Mouse (Mus musculus): Measurements from ENCODE around the gene Cep164. TPM values are rescaled to one million over a fixed set of nuclear protein-coding genes. Genes with fewer than 3 reads are reported as not detected.

Gene Cep164
- polyA plus RNA-seq, 1 experiment from 2014 or later: 13.0 TPM

DNA sequence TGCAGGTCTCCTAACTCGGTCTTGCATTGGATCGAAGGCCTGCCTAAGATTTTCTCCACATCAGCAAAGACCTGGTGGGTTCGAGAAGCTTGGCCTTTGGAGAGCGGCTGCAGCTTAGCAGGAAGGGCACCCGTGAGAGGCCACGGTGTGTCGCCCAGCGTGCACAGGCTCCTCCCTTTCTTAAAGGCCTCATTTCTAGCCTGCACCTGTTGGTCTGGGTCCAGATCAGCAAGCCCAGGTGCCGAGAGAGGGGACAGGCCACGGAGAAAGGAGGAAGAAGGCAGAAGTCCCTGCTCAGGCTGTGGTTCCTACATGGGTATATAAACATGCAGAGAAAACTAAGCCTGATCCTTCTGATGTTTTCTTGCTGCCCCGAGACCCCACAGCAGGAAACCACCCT lies 21.2 kb downstream of the Cep164 start:
- ATAC-seq (ENCODE audit: extremely low read depth, insufficient number of reproducible peaks, low FRiP score, low TSS enrichment): no peak
- peaks cover 6% of the 10 kb centered on the region; the same call in 1 of the 2 replicates for H3K4me1 ChIP-seq
- peaks cover 56% of the 10 kb centered on the region for H3K36me3 ChIP-seq
- no peak overlapping the region for H3K4me2 ChIP-seq
- H3K27me3 ChIP-seq (replicated peaks): no peaks in the 10 kb centered on the region
- H3K9me3 ChIP-seq: no peaks in the 10 kb centered on the region
- H3K27ac ChIP-seq (replicated peaks): no peak overlapping the region
- no peak overlapping the region for H3K4me3 ChIP-seq
- 82% methylated on average over 11 of the region's 11 CpGs for WGBS
- no peak overlapping the region for H3K9ac ChIP-seq

GRCm38 (mm10) chr9:45806847-45807246 lies 21.6 kb downstream of the Cep164 start:
- H3K27ac ChIP-seq (replicated peaks): no peak overlapping the region
- no peak overlapping the region for H3K9ac ChIP-seq
- H3K4me3 ChIP-seq: no peak overlapping the region
- no peak overlapping the region for H3K4me2 ChIP-seq
- no peak for ATAC-seq (ENCODE audit: extremely low read depth, insufficient number of reproducible peaks, low FRiP score, low TSS enrichment)
- no peaks in the 10 kb centered on the region for H3K9me3 ChIP-seq
- 88% methylated on average over 11 of the region's 11 CpGs for WGBS
- peaks cover 61% of the 10 kb centered on the region for H3K36me3 ChIP-seq
- peaks cover 6% of the 10 kb centered on the region; the same call in 1 of the 2 replicates for H3K4me1 ChIP-seq
- no peaks in the 10 kb centered on the region for H3K27me3 ChIP-seq (replicated peaks)

DNA sequence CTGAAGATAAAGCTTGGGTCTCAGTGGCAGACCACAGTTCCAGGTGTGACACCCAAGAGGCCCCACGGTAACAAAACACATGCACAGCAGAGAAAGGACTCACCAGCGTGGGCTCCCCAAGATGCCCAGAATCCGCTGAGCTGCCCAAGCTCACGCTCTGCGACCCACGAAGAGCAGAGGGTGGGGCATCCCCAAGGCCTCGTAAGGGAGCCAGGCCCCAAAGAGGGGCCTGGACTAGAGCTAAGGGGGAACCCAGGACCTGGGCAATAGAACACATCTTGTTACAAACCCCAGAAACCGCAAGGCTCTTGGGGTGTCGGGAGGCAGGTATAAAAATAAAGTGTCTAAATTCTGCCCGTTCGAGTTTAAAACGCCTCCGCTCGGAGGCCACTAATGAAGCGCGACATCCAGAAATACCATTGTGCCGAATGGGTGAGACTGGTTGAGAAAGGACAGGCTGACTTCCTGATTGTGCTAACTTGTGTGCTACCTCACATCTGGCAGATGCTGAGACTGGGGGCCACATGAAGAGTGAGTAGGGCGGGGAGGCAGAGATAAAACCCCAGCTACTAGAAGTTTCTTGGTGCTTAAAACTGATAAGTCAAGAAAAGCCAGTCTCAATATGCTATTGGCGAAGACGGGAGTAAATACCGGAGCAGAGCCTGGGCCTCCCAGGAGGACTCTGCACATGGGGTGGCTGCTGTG lies 25.3 kb downstream of the Cep164 start:
- ATAC-seq (ENCODE audit: extremely low read depth, insufficient number of reproducible peaks, low FRiP score, low TSS enrichment): no peak
- 84% methylated on average over 21 of the region's 21 CpGs for WGBS
- Histone ChIP-seq H3K4me1 (peaks cover 13% of the 10 kb centered on the region), H3K27me3 (replicated peaks) (no peaks in the 10 kb centered on the region), H3K9me3 (no peaks in the 10 kb centered on the region), H3K9ac (no peak overlapping the region), H3K36me3 (peaks cover 70% of the 10 kb centered on the region), H3K4me3 (no peak overlapping the region), H3K4me2 (no peak overlapping the region), H3K27ac (replicated peaks) (no peak overlapping the region)

GRCm38 (mm10) chr9:45799402-45799801 lies 29.1 kb downstream of the Cep164 start:
- Histone ChIP-seq H3K4me3 (no peak overlapping the region), H3K9me3 (no peaks in the 10 kb centered on the region), H3K4me2 (peak overlapping the region; percentile 60; the same call in 1 of the 2 replicates), H3K9ac (peak overlapping the region; percentile 68), H3K4me1 (peaks cover 17% of the 10 kb centered on the region), H3K36me3 (peaks cover 38% of the 10 kb centered on the region), H3K27ac (replicated peaks) (no peak overlapping the region), H3K27me3 (replicated peaks) (no peaks in the 10 kb centered on the region)
- WGBS: 71% methylated on average over 8 of the region's 8 CpGs
- ATAC-seq (ENCODE audit: extremely low read depth, insufficient number of reproducible peaks, low FRiP score, low TSS enrichment): no peak

DNA sequence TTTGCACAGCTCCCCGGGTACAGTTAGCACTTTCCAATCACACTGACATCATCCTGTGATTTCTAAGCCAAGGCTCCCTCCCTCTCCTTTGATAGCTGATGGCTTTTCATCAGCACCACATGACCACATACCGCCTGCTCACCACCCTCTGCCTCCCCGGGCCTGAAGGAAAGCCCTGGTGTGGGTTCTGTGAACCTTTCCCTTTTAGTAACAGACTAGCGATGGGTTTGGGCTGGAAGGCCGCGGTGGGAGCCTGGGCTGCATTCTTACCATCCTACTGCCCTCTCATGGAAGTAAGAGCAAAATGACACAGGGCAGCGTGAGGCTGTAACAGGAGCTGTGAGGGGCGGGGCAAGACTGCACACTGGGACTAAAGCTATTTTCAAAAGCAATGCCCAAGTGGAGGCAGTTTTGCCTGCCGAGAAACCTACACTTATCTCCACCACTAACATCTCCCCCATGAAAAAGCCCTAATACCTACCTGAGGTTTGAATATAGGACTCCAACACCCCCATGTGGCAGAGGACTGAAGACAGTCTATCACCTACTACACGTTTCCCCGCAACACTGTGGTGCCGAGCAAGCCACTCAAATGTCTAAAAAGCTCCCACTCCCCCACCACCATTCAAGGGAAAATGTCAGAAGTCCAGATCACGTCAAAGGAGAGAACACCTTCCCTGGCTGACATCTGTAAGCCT lies 29.9 kb downstream of the Cep164 start:
- no peaks in the 10 kb centered on the region for H3K9me3 ChIP-seq
- peak overlapping the region; percentile 68 for H3K9ac ChIP-seq
- peak overlapping the region; percentile 48; the same call in 1 of the 2 replicates for H3K27ac ChIP-seq (replicated peaks)
- peaks cover 17% of the 10 kb centered on the region for H3K4me1 ChIP-seq
- H3K4me2 ChIP-seq: peak overlapping the region; percentile 60
- ATAC-seq (ENCODE audit: extremely low read depth, insufficient number of reproducible peaks, low FRiP score, low TSS enrichment): peak; percentile 39; the same call in 1 of the 2 replicates
- H3K4me3 ChIP-seq: 0 out of 2 replicates have a peak overlapping the region, but pooled peaks have one; percentile 9
- peaks cover 38% of the 10 kb centered on the region for H3K36me3 ChIP-seq
- H3K27me3 ChIP-seq (replicated peaks): no peaks in the 10 kb centered on the region
- 13% methylated on average over 13 of the region's 13 CpGs for whole genome bisulfite sequencing

DNA sequence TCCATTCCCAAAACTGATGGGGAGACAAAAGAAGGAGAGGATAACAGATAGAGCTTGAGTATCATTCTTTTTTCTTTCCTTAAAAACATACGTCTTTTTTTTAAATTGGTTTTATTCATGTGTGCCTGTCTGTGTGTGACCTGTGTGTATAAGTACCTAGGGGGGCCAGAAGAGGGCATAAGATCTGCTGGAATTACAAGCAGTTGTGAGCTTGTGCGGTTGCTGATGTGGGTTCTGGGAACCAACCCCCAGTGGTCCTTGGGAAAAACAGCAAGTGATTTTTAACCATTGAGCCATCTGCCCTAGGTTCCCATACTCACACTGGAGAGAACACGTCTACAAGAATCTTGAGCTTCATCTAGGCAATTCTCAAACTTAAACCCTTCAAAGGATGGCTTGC lies 31.2 kb downstream of the Cep164 start:
- H3K4me3 ChIP-seq: no peak overlapping the region
- H3K9me3 ChIP-seq: no peaks in the 10 kb centered on the region
- H3K27ac ChIP-seq (replicated peaks): no peak overlapping the region
- 74% methylated on average over 3 of the region's 3 CpGs for WGBS
- ATAC-seq (ENCODE audit: extremely low read depth, insufficient number of reproducible peaks, low FRiP score, low TSS enrichment): no peak
- H3K9ac ChIP-seq: no peak overlapping the region
- H3K27me3 ChIP-seq (replicated peaks): no peaks in the 10 kb centered on the region
- peaks cover 46% of the 10 kb centered on the region for H3K36me3 ChIP-seq
- peaks cover 17% of the 10 kb centered on the region for H3K4me1 ChIP-seq
- no peak overlapping the region for H3K4me2 ChIP-seq

- Histone ChIP-seq H3K27me3 (replicated peaks) (no peaks in the 10 kb centered on the region), H3K9me3 (no peaks in the 10 kb centered on the region), H3K27ac (replicated peaks) (no peak overlapping the region), H3K4me3 (no peak overlapping the region), H3K4me2 (no peak overlapping the region), H3K4me1 (peaks cover 17% of the 10 kb centered on the region), H3K36me3 (peaks cover 46% of the 10 kb centered on the region), H3K9ac (no peak overlapping the region)
- WGBS: 79% methylated on average over 5 of the region's 5 CpGs
- no peak for ATAC-seq (ENCODE audit: extremely low read depth, insufficient number of reproducible peaks, low FRiP score, low TSS enrichment)
These were observed 32.8 kb downstream of the Cep164 start for GRCm38 (mm10) chr9:45795722-45796121.

DNA sequence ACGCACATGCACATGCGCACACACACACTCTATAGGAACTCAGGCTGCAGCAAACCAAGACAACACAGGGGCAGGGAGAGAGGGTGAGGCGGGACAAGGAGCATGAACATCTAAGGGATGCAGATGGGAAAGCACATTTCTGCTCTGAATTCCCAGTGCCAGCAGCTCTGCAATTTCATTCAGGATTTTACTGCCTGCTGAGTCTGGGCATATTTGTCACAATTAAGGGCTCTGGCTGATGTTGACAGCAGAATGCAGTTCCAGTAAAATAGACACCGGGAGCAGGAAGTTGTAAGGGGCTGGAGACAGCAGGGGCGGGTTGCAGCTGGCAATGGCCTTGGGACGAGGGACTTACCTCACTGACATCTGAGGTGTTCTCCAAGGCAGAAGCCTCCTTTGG lies 34.8 kb downstream of the Cep164 start:
- ATAC-seq (ENCODE audit: extremely low read depth, insufficient number of reproducible peaks, low FRiP score, low TSS enrichment): no peak
- H3K4me2 ChIP-seq: no peak overlapping the region
- H3K9me3 ChIP-seq: no peaks in the 10 kb centered on the region
- no peak overlapping the region for H3K4me3 ChIP-seq
- no peaks in the 10 kb centered on the region for H3K27me3 ChIP-seq (replicated peaks)
- peaks cover 9% of the 10 kb centered on the region for H3K4me1 ChIP-seq
- peaks cover 41% of the 10 kb centered on the region for H3K36me3 ChIP-seq
- no peak overlapping the region for H3K9ac ChIP-seq
- no peak overlapping the region for H3K27ac ChIP-seq (replicated peaks)
- WGBS: 83% methylated on average over 6 of the region's 6 CpGs

DNA sequence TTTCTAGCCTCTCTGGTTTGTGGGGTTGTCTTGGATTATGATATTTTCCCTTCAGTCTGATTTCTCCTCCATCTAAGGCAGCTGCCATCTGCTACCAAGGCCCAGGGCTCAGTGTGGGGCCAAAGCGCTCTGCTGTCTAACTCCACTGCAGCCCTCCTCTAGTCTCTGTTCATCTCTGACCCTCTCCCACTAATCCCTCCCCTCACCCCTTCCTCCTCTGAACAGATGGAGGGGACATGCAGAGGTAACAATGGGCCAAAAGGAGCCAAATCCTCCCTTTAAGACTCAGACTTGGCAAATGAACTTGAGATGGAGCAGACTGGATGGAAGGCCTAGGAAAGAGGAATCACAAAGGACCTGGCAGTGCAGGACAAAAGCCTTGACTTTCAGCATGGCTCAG lies 36.3 kb downstream of the Cep164 start:
- WGBS: 90% methylated on average over 1 of the region's 1 CpGs
- Histone ChIP-seq H3K9ac (no peak overlapping the region), H3K27ac (replicated peaks) (no peak overlapping the region), H3K4me2 (no peak overlapping the region), H3K36me3 (peaks cover 41% of the 10 kb centered on the region), H3K4me3 (no peak overlapping the region), H3K9me3 (no peaks in the 10 kb centered on the region), H3K27me3 (replicated peaks) (no peaks in the 10 kb centered on the region), H3K4me1 (peaks cover 14% of the 10 kb centered on the region)
- no peak for ATAC-seq (ENCODE audit: extremely low read depth, insufficient number of reproducible peaks, low FRiP score, low TSS enrichment)

DNA sequence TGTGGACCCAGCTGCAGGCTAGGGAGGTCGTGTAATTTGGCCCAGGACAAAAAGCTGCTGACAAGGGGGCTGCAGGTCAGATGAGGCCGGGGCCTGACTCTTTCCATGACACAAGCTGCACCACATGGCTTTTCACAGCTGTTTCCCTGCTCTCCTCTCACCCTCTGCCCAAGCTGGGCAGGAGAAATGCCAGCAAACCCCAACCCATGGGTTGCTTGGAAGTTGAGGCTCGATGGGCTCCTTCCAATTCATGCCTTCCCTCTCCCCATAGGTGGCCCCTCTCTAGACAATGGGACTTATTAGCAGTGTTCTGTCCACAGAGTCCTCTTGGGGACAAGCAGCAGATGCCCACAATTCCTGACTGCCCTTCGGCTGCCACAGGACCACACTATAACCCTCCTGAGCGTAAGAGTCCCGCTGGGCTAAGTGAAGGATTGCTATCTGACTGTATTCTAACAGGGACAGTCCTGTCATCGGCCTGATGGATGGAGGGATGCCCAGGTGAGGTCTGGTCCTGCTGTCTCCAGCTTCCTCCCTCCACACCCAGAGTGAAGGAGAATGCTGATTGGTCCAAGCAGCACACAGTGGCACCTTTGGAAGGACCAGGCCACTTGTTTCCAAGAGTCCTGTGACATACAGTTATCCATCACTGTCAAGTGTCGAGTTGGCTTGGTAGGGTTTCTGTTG lies 36.9 kb downstream of the Cep164 start:
- Histone ChIP-seq H3K4me1 (peaks cover 21% of the 10 kb centered on the region), H3K36me3 (peaks cover 41% of the 10 kb centered on the region), H3K9ac (no peak overlapping the region), H3K27me3 (replicated peaks) (no peaks in the 10 kb centered on the region), H3K4me3 (no peak overlapping the region), H3K9me3 (no peaks in the 10 kb centered on the region), H3K27ac (replicated peaks) (no peak overlapping the region), H3K4me2 (no peak overlapping the region)
- WGBS: 75% methylated on average over 8 of the region's 8 CpGs
- ATAC-seq (ENCODE audit: extremely low read depth, insufficient number of reproducible peaks, low FRiP score, low TSS enrichment): no peak

GRCm38 (mm10) chr9:45788405-45788804 lies 40.1 kb downstream of the Cep164 start:
- no peak for ATAC-seq (ENCODE audit: extremely low read depth, insufficient number of reproducible peaks, low FRiP score, low TSS enrichment)
- Histone ChIP-seq H3K9ac (no peak overlapping the region), H3K4me3 (no peak overlapping the region), H3K9me3 (no peaks in the 10 kb centered on the region), H3K4me1 (peaks cover 21% of the 10 kb centered on the region), H3K27ac (replicated peaks) (no peak overlapping the region), H3K36me3 (peaks cover 43% of the 10 kb centered on the region), H3K4me2 (no peak overlapping the region), H3K27me3 (replicated peaks) (no peaks in the 10 kb centered on the region)
- 47% methylated on average over 5 of the region's 5 CpGs for WGBS
